Mouse (Mus musculus) heart, embryonic 10.5 days (tissue): ENCODE measurements around the gene Clec2l. TPM values are rescaled to one million over a fixed set of nuclear protein-coding genes. Genes with fewer than 3 reads are reported as not detected.
A peak's percentile ranks its signal among the peaks of the same experiment; 100 is the strongest.

Experiments used
- DNase-seq: peaks from one replicate; pipeline ENCODE4 v3.0.0-alpha.2; 2017; ENCODE audit warnings: low spot score
- H3K27ac ChIP-seq: fragments of 300-500 bp; sonication (generic); 2 replicates; pipeline ENCODE4 v1.5.1; 2016; ENCODE audit warnings: mild to moderate bottlenecking
- H3K27me3 ChIP-seq: fragments of 300-500 bp; sonication (generic); 2 replicates; pipeline ENCODE4 v1.6.1; 2016; ENCODE audit warnings: mild to moderate bottlenecking; ENCODE audit not compliant: poor library complexity, insufficient read depth, severe bottlenecking
- H3K36me3 ChIP-seq: fragments of 300-500 bp; sonication (generic); 2 replicates; pipeline ENCODE4 v1.6.1; 2016; ENCODE audit warnings: mild to moderate bottlenecking, moderate library complexity
- H3K4me1 ChIP-seq: fragments of 300-500 bp; sonication (generic); 2 replicates; pipeline ENCODE4 v1.6.1; 2016; ENCODE audit warnings: mild to moderate bottlenecking
- H3K4me3 ChIP-seq: fragments of 300-500 bp; sonication (generic); 2 replicates; pipeline ENCODE4 v1.5.1; 2016; ENCODE audit warnings: mild to moderate bottlenecking, moderate library complexity
- H3K9me3 ChIP-seq: fragments of 300-500 bp; sonication (generic); 2 replicates; pipeline ENCODE4 v1.6.1; 2016; ENCODE audit warnings: mild to moderate bottlenecking, moderate library complexity
- WGBS: fragments of 180-500 bp; shearing (Covaris S2); methylation state at CpG from one replicate; pipeline ENCODE4 v1.1.7; 2016; 5-methylcytosine and 5-hydroxymethylcytosine counted together
- polyA plus RNA-seq: library from polyadenylated mRNA; unstranded; fragments of >200 nt; fragmentation: Nextera tagmentation; extraction: Ambion mirVana; gene quantifications from 2 replicates; pipeline ENCODE4 v1.2.1, GENCODE M21; 2016

Clec2l gene
- polyA plus RNA-seq, 1 experiment from 2014 or later: 0.50 TPM

GRCm38 (mm10) chr6:38677629-38678028 lies 14.8 kb downstream of the Clec2l start:
- Histone ChIP-seq H3K9me3 (no peaks in the 10 kb centered on the region), H3K4me3 (no peak overlapping the region), H3K36me3 (no peaks in the 10 kb centered on the region), H3K27ac (no peak overlapping the region), H3K27me3 (0 out of 2 replicates have a peak, but pooled peaks cover 11% of the 10 kb centered on the region), H3K4me1 (peaks cover 13% of the 10 kb centered on the region)
- WGBS: 70% methylated on average over 9 of the region's 9 CpGs
- no peak for DNase-seq

- no peaks in the 10 kb centered on the region for H3K4me1 ChIP-seq
- 63% methylated on average over 2 of the region's 2 CpGs for WGBS
- DNase-seq: no peak
- no peaks in the 10 kb centered on the region for H3K9me3 ChIP-seq
- no peaks in the 10 kb centered on the region for H3K27me3 ChIP-seq
- H3K27ac ChIP-seq: no peak overlapping the region
- peaks cover 18% of the 10 kb centered on the region for H3K36me3 ChIP-seq
- H3K4me3 ChIP-seq: no peak overlapping the region
These were observed 19.7 kb downstream of the Clec2l start for GRCm38 (mm10) chr6:38682532-38682931.

- WGBS: 59% methylated on average over 11 of the region's 11 CpGs
These were observed 24.3 kb downstream of the Clec2l start for GRCm38 (mm10) chr6:38687216-38687615.

GRCm38 (mm10) chr6:38688841-38689240 lies 26.0 kb downstream of the Clec2l start:
- peaks cover 36% of the 10 kb centered on the region for H3K36me3 ChIP-seq
- H3K4me1 ChIP-seq: peaks cover 14% of the 10 kb centered on the region
- H3K4me3 ChIP-seq: no peak overlapping the region
- no peaks in the 10 kb centered on the region for H3K9me3 ChIP-seq
- no peaks in the 10 kb centered on the region for H3K27me3 ChIP-seq
- no peak for DNase-seq
- no peak overlapping the region for H3K27ac ChIP-seq
- WGBS: 92% methylated on average over 9 of the region's 10 CpGs

More at GRCm38 (mm10) chr6:38687216-38687615, 24.3 kb downstream of the Clec2l start:
- no peak overlapping the region for H3K4me3 ChIP-seq
- H3K4me1 ChIP-seq: peaks cover 6% of the 10 kb centered on the region
- H3K9me3 ChIP-seq: no peaks in the 10 kb centered on the region
- no peak overlapping the region for H3K27ac ChIP-seq
- DNase-seq: no peak
- peaks cover 23% of the 10 kb centered on the region for H3K36me3 ChIP-seq
- H3K27me3 ChIP-seq: no peaks in the 10 kb centered on the region

GRCm38 (mm10) chr6:38690615-38691014 lies 27.7 kb downstream of the Clec2l start:
- no peaks in the 10 kb centered on the region for H3K9me3 ChIP-seq
- peaks cover 46% of the 10 kb centered on the region for H3K36me3 ChIP-seq
- H3K27ac ChIP-seq: no peak overlapping the region
- H3K4me1 ChIP-seq: peaks cover 14% of the 10 kb centered on the region
- no peak overlapping the region for H3K4me3 ChIP-seq
- DNase-seq: no peak
- H3K27me3 ChIP-seq: no peaks in the 10 kb centered on the region
- 89% methylated on average over 4 of the region's 4 CpGs for WGBS

GRCm38 (mm10) chr6:38691052-38691451 lies 28.2 kb downstream of the Clec2l start:
- 93% methylated on average over 5 of the region's 5 CpGs for WGBS
- Histone ChIP-seq H3K36me3 (peaks cover 47% of the 10 kb centered on the region), H3K27ac (no peak overlapping the region)

GRCm38 (mm10) chr6:38692556-38692955 lies 29.7 kb downstream of the Clec2l start:
- Histone ChIP-seq H3K27ac (no peak overlapping the region), H3K36me3 (peaks cover 49% of the 10 kb centered on the region), H3K9me3 (no peaks in the 10 kb centered on the region), H3K4me1 (peaks cover 14% of the 10 kb centered on the region), H3K27me3 (no peaks in the 10 kb centered on the region), H3K4me3 (no peak overlapping the region)
- 82% methylated on average over 6 of the region's 6 CpGs for WGBS
- no peak for DNase-seq

More at GRCm38 (mm10) chr6:38691052-38691451, 28.2 kb downstream of the Clec2l start:
- H3K9me3 ChIP-seq: no peaks in the 10 kb centered on the region
- H3K4me3 ChIP-seq: no peak overlapping the region
- DNase-seq: no peak
- H3K27me3 ChIP-seq: no peaks in the 10 kb centered on the region
- peaks cover 14% of the 10 kb centered on the region for H3K4me1 ChIP-seq

GRCm38 (mm10) chr6:38695380-38696054 lies 32.6 kb downstream of the Clec2l start:
- Histone ChIP-seq H3K27ac (no peak overlapping the region), H3K4me1 (peaks cover 14% of the 10 kb centered on the region), H3K9me3 (no peaks in the 10 kb centered on the region), H3K4me3 (no peak overlapping the region), H3K27me3 (no peaks in the 10 kb centered on the region), H3K36me3 (peaks cover 72% of the 10 kb centered on the region)
- DNase-seq: peak; percentile 91
- 40% methylated on average over 9 of the region's 9 CpGs for WGBS

- peaks cover 19% of the 10 kb centered on the region for H3K4me1 ChIP-seq
- no peak for DNase-seq
- H3K27me3 ChIP-seq: no peaks in the 10 kb centered on the region
- WGBS: 91% methylated on average over 9 of the region's 9 CpGs
- peaks cover 82% of the 10 kb centered on the region for H3K36me3 ChIP-seq
- no peaks in the 10 kb centered on the region for H3K9me3 ChIP-seq
- H3K4me3 ChIP-seq: no peak overlapping the region
- H3K27ac ChIP-seq: no peak overlapping the region
These were observed 33.7 kb downstream of the Clec2l start for GRCm38 (mm10) chr6:38696570-38696969.

- WGBS: 93% methylated on average over 18 of the region's 18 CpGs
- Histone ChIP-seq H3K27ac (no peak overlapping the region), H3K9me3 (no peaks in the 10 kb centered on the region), H3K4me3 (no peak overlapping the region), H3K27me3 (no peaks in the 10 kb centered on the region), H3K4me1 (peaks cover 26% of the 10 kb centered on the region), H3K36me3 (peaks cover 88% of the 10 kb centered on the region)
- no peak for DNase-seq
These were observed 35.5 kb downstream of the Clec2l start for GRCm38 (mm10) chr6:38698233-38698889.

GRCm38 (mm10) chr6:38701421-38701820 lies 38.6 kb downstream of the Clec2l start:
- Histone ChIP-seq H3K9me3 (no peaks in the 10 kb centered on the region), H3K36me3 (peaks cover 71% of the 10 kb centered on the region), H3K27ac (no peak overlapping the region), H3K4me1 (peaks cover 39% of the 10 kb centered on the region), H3K27me3 (no peaks in the 10 kb centered on the region), H3K4me3 (no peak overlapping the region)
- WGBS: 39% methylated on average over 2 of the region's 2 CpGs
- DNase-seq: peak; percentile 61

- no peaks in the 10 kb centered on the region for H3K9me3 ChIP-seq
- no peaks in the 10 kb centered on the region for H3K27me3 ChIP-seq
- peak overlapping the region; percentile 78 for H3K27ac ChIP-seq
- H3K4me3 ChIP-seq: no peak overlapping the region
- H3K36me3 ChIP-seq: peaks cover 74% of the 10 kb centered on the region
- H3K4me1 ChIP-seq: peaks cover 39% of the 10 kb centered on the region
- 20% methylated on average over 6 of the region's 6 CpGs for WGBS
- DNase-seq: no peak
These were observed 40.0 kb downstream of the Clec2l start for GRCm38 (mm10) chr6:38702810-38703399.

- Histone ChIP-seq H3K27me3 (no peaks in the 10 kb centered on the region), H3K4me3 (no peak overlapping the region), H3K27ac (peak overlapping the region; percentile 78), H3K36me3 (peaks cover 70% of the 10 kb centered on the region), H3K9me3 (no peaks in the 10 kb centered on the region), H3K4me1 (peaks cover 39% of the 10 kb centered on the region)
- 74% methylated on average over 6 of the region's 6 CpGs for WGBS
- DNase-seq: no peak
These were observed 40.7 kb downstream of the Clec2l start for GRCm38 (mm10) chr6:38703526-38703925.
